ENCODE assay signal across 13 mouse cellular contexts in the genomic region with DNA sequence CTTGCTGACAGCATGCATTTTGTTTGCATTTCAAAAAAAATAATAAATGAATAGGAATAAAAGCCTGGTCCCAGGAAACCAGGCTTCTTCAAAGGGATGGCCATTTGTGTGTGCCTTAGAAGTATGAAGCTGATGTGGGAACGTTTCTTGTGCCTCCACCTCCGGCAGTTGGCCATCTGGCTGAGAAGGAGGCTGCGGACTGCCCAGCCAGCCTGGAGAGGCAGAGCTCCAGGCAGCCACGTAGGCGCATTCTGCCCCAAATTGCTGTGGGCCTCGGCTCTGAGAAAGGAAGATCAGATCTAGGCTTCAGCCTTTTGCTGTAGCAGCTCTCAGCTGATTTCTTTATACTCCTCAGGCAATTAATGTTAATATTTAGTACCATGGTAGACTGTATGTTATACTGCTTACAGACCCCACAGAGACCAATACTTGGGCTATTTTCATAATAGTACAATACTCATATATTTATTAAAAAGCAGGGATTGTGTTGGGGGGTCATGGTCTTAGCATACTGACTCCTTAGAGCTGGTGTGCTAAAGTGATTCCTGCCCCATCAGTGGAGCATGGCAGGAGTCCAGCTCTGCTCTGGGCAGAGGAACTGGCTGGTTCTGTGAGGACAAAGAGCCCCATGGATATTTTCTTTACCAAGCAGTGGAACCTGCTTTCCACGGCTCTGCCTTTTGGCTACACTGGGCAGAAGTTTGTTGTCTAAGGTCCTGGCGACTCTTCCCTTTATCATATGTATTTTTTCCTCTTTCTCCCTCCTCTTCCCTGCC.
DNase-seq lines count a peak whose midpoint lies in the region; ATAC-seq lines count a peak whose summit lies in the region.
"Had no signal": no experiment of that assay in that cellular context is flagged by ENCODE, and none has a peak within 500 bp of the region (broad histone marks: within the 10 kb centered on the region; RNA-seq: fewer than 3 reads in every experiment).

No protein-coding gene starts in this region.

- DNase-seq in forebrain, embryonic 14.5 days (ENCODE audit: low spot score): no peak
- no peak for DNase-seq in midbrain, embryonic 11.5 days (ENCODE audit: low spot score, missing footprints)
- DNase-seq in left cerebral cortex, postnatal 14 days (ENCODE audit: low spot score in 2 of 2): peak; percentile 33 to 55
- DNase-seq in right cerebral cortex, postnatal 36 days (ENCODE audit: low spot score in 2 of 2): peak; percentile 49 to 71
- DNase-seq in kidney, adult 8-10 months: no peak
- DNase-seq in Muller cell, postnatal 12 days (ENCODE audit: inconsistent ontology term): no peak
- DNase-seq: adrenal gland, postnatal 14 days; kidney, adult 11 months; lung, postnatal 14 days had no signal

- H3K27ac ChIP-seq in forebrain, embryonic 13.5 days: peak overlapping the region; percentile 22
- no peak overlapping the region for H3K27ac ChIP-seq in forebrain, embryonic 14.5 days (ENCODE audit: low read depth, low read length)
- H3K27ac ChIP-seq in midbrain, embryonic 16.5 days (ENCODE audit: low read length): peak overlapping the region; percentile 23; the same call in 1 of the 2 replicates
- no peak overlapping the region for H3K27ac ChIP-seq in midbrain, embryonic 11.5 days (ENCODE audit: low read depth, low read length)
- H3K27ac ChIP-seq: heart, embryonic 15.5 days had no signal

- H3K27me3 ChIP-seq in forebrain, embryonic 13.5 days: no peaks in the 10 kb centered on the region
- H3K27me3 ChIP-seq in forebrain, embryonic 14.5 days (replicated peaks; ENCODE audit: control insufficient read depth, insufficient read depth, low read length): no peaks in the 10 kb centered on the region
- no peaks in the 10 kb centered on the region for H3K27me3 ChIP-seq in midbrain, embryonic 16.5 days (ENCODE audit: control insufficient read depth, insufficient read depth, low read depth, low read length)
- H3K27me3 ChIP-seq in midbrain, embryonic 11.5 days (ENCODE audit: control insufficient read depth, insufficient read depth, low read length): no peaks in the 10 kb centered on the region
- H3K27me3 ChIP-seq: Patski had no signal

- no peaks in the 10 kb centered on the region for H3K36me3 ChIP-seq in forebrain, embryonic 13.5 days (ENCODE audit: poor library complexity, severe bottlenecking)
- no peaks in the 10 kb centered on the region for H3K36me3 ChIP-seq in forebrain, embryonic 14.5 days (ENCODE audit: control insufficient read depth, insufficient read depth, low read length)
- H3K36me3 ChIP-seq in midbrain, embryonic 16.5 days (ENCODE audit: control insufficient read depth, insufficient read depth, low read length): no peaks in the 10 kb centered on the region
- no peaks in the 10 kb centered on the region for H3K36me3 ChIP-seq in midbrain, embryonic 11.5 days (ENCODE audit: control insufficient read depth, insufficient read depth, low read length)
- H3K36me3 ChIP-seq: heart, embryonic 15.5 days had no signal

- no peaks in the 10 kb centered on the region for H3K9me3 ChIP-seq in forebrain, embryonic 13.5 days (replicated peaks)
- H3K9me3 ChIP-seq in forebrain, embryonic 14.5 days (replicated peaks; ENCODE audit: control insufficient read depth, low read length): no peaks in the 10 kb centered on the region
- H3K9me3 ChIP-seq in midbrain, embryonic 16.5 days (replicated peaks; ENCODE audit: control insufficient read depth, low read length, poor library complexity, severe bottlenecking): no peaks in the 10 kb centered on the region
- H3K9me3 ChIP-seq in midbrain, embryonic 11.5 days (ENCODE audit: control insufficient read depth, low read length): no peaks in the 10 kb centered on the region
- H3K9me3 ChIP-seq: heart, embryonic 15.5 days had no signal

- intact Hi-C loops in left cerebral cortex, postnatal 14 days (cut with DNase I): no loop called here

- H3K4me2 ChIP-seq in forebrain, embryonic 13.5 days: no peak overlapping the region
- no peak overlapping the region for H3K4me2 ChIP-seq in forebrain, embryonic 14.5 days (ENCODE audit: low read length)
- no peak overlapping the region for H3K4me2 ChIP-seq in midbrain, embryonic 16.5 days (ENCODE audit: low read length)
- no peak overlapping the region for H3K4me2 ChIP-seq in midbrain, embryonic 11.5 days
- H3K4me2 ChIP-seq: heart, embryonic 15.5 days had no signal

- H3K4me3 ChIP-seq in forebrain, embryonic 13.5 days: no peak overlapping the region
- H3K4me3 ChIP-seq in forebrain, embryonic 14.5 days (ENCODE audit: low read depth, low read length): no peak overlapping the region
- no peak overlapping the region for H3K4me3 ChIP-seq in midbrain, embryonic 16.5 days (ENCODE audit: low read depth, low read length)
- no peak overlapping the region for H3K4me3 ChIP-seq in midbrain, embryonic 11.5 days (ENCODE audit: low read depth, low read length)
- H3K4me3 ChIP-seq: heart, embryonic 15.5 days had no signal

- 80% methylated on average over 8 of the region's 8 CpGs for WGBS in forebrain, embryonic 13.5 days
- 83% methylated on average over 8 of the region's 8 CpGs for WGBS in forebrain, embryonic 14.5 days
- 48% methylated on average over 8 of the region's 8 CpGs for WGBS in midbrain, embryonic 16.5 days
- WGBS in midbrain, embryonic 11.5 days: 79% methylated on average over 8 of the region's 8 CpGs

- no peaks in the 10 kb centered on the region for H3K4me1 ChIP-seq in forebrain, embryonic 13.5 days
- H3K4me1 ChIP-seq in forebrain, embryonic 14.5 days (ENCODE audit: control insufficient read depth, insufficient read depth, low read length): no peaks in the 10 kb centered on the region
- peaks cover 16% of the 10 kb centered on the region for H3K4me1 ChIP-seq in midbrain, embryonic 16.5 days (ENCODE audit: control insufficient read depth, insufficient read depth, low read length)
- H3K4me1 ChIP-seq in midbrain, embryonic 11.5 days (ENCODE audit: control insufficient read depth, insufficient read depth, low read length): no peaks in the 10 kb centered on the region

- no peak for ATAC-seq in forebrain, embryonic 13.5 days
- ATAC-seq in forebrain, embryonic 14.5 days: no peak
- no peak for ATAC-seq in midbrain, embryonic 16.5 days
- no peak for ATAC-seq in midbrain, embryonic 11.5 days (ENCODE audit: low FRiP score)
- ATAC-seq: Patski had no signal

- H3K9ac ChIP-seq in forebrain, embryonic 13.5 days: no peak overlapping the region
- H3K9ac ChIP-seq in forebrain, embryonic 14.5 days (ENCODE audit: low read length): no peak overlapping the region
- no peak overlapping the region for H3K9ac ChIP-seq in midbrain, embryonic 16.5 days (ENCODE audit: low read depth, low read length)
- no peak overlapping the region for H3K9ac ChIP-seq in midbrain, embryonic 11.5 days (ENCODE audit: low read length)
- H3K9ac ChIP-seq: heart, embryonic 15.5 days had no signal

Comparison
In these comparisons a context has a peak if more than half of its experiments do, and no peak if none do; other contexts are left out.
1. H3K27ac ChIP-seq: peak in forebrain, embryonic 13.5 days (single experiment) and midbrain, embryonic 16.5 days (single experiment); none in forebrain, embryonic 14.5 days (single experiment) and midbrain, embryonic 11.5 days (single experiment).
2. DNase-seq: peak in left cerebral cortex, postnatal 14 days (2 of 2) and right cerebral cortex, postnatal 36 days (2 of 2); none in forebrain, embryonic 14.5 days (single experiment), midbrain, embryonic 11.5 days (single experiment), kidney, adult 8-10 months (0 of 2) and Muller cell, postnatal 12 days (single experiment).